Mouse (Mus musculus) retina, embryonic 14.5 days (tissue): Measurements from ENCODE around the gene Plekhg2.

Experiments used
- DNase-seq: peaks from one replicate; pipeline ENCODE4 v3.0.0-alpha.2; 2015; ENCODE audit warnings: low spot score

The Plekhg2 gene

DNA sequence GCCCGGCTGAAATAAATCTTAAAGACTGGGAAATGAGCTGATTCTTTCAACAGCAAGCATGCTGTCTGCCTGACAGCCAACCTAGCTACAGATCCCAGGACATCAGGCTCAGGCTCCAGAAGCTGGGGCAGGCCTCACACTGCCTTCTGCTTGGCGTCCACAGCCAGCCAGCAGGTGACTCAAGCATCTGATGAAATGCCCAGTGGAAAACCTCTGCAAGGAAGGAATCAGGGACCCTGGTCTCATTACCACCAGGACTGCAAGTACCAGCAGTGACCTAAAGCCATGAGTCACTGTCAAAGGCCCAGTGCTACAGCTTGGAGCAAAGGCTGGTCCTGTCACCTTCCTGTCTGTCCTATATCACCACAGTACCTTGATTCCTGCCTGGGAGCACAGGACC, 36.9 kb downstream of the Plekhg2 start:
- no peak for DNase-seq

DNA sequence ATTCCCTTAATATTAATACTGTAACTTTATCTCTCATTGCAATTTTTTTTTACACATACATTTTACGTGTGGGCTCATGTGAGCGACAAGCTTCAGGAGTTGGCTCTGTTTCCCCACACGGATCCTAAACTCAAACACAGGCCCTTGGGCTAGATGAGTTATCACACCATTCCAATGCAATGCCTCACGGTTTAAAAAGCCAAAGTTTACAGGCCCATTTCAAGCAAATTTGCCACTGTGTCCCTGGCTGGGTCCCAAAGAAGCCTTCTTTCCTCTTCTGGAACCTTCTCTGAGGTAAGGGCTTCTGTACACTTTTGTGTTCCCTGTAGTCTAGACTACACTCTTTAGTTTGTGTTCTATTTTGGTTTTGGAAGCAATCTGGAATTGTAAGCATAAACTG, 37.9 kb downstream of the Plekhg2 start:
- DNase-seq = no peak

DNA sequence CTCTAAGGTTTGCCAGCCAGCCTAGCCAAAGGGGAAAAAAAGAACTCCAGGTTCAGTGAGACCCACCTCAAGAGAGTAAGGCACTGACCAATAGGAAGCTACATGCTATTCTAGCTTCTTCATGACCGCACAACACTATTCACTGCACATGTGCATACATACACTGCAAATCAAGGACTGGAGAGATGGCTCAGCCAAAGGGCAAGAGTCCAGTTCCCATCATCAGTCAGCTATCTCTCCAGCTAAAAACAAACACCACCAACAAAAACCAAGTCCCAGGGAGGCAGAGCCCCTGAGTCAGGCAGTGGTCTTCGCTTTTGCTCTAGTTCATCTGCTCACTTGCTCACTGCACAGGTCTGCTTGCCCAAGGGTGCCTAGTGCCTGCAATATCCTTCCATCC, 44.1 kb downstream of the Plekhg2 start:
- DNase-seq = no peak

DNA sequence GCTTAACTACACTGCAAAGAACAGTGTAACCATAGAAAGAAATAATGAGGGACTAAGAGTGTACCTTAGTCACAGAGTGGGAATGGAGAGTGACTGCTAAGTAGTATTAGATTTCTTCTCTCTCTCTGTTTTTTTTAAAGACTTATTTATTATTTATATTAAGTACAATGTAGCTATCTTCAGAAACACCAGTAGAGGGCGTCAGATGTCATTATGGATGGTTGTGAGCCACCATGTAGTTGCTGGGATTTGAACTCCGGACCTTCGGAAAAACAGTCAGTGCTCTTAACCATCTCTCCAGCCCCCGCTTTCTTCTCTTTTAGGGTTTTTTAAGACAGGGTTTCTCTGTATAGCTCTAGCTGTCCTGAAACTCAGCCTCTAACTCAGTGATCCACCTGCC, 45.9 kb downstream of the Plekhg2 start:
- DNase-seq = peak; percentile 31

DNA sequence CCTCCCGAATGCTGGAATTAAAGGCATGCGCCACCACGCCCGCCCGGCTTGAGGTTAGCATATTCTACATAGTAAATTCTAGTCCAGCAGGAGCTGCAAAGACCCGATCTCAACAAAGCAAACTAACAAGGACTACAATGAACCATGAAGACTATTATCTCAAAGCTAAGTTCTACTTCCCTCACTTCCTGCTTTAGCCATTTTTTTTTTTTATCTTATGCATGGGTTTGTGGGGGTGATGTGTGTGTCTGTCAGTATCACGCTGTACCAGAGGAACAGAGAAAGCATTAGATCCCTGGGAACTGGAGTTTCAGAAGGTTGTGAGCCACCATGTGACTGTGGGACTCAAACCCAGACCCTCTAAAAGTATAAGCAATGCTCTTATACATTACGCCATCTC, 47.1 kb downstream of the Plekhg2 start:
- no peak for DNase-seq

DNA sequence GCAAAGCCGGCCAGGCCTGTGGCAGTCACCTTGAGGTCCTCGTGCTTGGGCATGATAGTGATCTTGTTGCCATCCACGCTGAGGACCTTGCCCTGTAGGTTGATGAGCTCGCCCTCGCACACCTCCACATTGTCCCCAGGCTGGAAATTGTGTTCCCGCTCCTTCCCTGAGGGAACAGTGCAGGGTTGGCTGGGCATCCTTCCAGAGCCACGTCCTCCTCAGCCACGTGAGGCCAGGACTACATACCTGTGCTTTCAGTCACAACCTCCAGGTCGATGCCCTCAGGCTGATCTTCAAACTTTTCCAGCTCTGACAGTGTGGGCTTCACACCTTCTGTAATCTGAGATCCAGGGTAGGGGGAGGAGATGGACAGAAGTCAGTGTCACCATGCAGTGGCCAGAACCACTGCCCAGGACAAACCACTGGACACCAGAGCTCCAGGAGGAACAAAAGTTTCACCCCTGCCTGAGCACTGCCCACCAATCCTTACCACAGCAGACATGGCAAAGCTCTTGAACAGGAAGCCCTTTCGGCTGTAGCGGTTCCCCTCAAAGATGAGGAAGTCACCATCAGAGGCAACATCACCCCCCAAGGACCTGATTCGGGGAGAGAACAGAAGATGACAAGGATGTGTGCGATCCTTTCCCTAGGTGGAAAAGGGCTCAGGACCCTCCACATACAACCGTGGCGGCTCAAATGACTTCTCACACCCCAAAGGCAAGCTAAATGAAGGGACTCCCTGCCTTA, 50.3 kb downstream of the Plekhg2 start:
- DNase-seq = no peak

DNA sequence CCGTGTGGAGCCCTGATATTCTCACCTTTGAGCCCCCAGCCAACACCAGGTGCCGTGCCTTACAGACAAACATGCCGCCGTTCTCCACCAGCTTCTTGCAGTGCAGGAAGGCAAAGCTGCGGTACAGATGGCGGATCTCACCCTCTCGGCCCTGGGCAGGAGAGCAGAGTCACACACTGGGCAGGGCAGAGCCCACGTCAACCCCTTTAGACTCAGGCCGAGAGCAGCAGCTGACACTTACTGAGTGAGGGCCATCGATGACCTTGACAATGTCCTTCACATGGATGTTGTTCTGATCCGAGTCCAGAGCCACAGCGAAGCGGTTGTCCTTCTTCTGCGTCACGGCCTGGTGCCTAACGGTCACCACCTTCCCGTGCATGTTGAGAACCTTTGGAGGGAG, 53.7 kb downstream of the Plekhg2 start:
- no peak for DNase-seq

DNA sequence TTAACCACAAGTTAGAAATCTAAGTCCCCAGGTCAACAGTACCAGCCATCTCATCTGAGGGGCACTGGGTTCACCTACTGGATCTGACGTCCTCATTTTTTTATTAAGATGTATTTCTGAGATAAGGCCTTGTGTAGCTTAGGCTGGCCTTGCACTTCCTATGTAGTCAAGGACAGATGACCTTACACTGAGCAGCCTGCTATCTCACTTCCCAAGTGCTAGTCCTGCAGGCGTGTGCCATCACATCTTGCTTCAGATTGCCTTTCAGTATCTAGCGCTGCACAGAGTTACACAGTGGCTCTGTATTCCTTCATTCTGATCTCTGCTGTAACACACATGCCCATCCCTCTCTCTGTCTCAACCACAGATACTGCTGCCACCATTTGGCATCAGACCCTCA, 54.4 kb downstream of the Plekhg2 start:
- no peak for DNase-seq

DNA sequence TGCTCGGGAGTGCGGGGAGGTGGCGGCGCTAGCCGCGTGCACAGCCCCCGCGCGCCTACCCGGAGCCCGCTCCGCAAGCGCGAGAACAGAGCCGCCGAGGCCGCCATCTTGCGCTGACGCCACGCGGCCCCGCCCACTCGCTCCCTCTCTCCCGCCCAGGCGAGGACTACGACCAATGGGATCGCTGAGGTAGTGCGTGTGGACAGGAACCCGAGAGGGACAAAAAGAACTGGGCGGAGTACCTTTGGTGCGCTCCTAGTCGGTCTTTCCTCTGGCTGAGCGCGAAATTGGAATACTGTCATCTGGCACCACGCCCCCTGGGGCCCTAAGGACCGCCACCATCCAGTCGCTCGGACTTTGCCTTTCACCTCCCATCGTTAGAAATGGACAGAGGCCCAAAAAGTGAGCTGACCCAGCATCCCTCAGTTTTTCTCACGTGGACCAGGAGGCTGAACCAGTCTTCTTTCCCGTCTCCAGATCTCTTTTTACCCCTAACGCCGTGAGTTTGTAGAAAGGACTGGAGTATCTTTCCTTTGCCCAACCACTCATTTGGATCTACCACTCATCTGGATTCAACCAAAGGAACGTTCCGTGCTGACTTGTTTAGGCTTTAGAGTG, 60.4 kb downstream of the Plekhg2 start, which contains the start of gene Timm50:
Gene Timm50 (minus strand): TSS at position 147 of the 618 bp plus-strand sequence.
- DNase-seq = peak; percentile 99

DNA sequence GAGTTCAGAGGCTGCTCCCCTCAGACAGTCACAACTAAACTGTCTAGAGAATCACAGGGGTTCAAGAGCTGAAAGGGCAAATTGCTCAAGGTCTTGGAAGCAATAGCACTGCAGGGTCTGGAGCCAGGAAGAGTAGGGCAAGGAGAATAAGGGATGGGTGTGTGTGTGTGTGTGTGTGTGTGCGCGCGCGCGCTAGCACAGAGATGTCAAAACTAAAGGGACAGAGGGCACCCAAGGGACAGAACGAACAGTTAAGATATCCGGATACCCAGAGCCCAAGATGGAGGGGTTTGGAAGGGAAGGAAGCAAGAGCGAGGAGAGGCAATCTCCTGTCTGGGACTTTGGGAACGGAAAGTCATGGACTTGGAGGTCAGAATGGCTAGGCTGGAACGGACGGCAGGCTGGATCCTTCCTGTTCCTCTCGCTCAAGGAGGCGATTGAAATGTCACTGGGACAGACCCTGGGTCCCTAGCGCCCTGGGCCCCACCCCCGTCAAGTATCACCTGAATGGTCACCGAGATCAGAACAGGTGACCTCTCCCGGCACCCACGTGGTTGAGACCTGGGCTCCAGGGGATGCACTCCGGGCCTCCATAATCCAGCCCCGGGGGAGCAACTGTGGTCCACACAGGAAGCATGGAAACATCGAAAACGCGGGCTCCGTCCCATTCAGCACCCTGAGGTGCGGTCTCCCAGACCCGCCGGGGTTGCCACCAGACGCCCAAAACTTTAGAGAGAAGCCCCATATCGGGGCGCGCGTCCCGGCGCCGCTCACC, 61.1 kb downstream of the Plekhg2 start:
- DNase-seq = peak; percentile 15

DNA sequence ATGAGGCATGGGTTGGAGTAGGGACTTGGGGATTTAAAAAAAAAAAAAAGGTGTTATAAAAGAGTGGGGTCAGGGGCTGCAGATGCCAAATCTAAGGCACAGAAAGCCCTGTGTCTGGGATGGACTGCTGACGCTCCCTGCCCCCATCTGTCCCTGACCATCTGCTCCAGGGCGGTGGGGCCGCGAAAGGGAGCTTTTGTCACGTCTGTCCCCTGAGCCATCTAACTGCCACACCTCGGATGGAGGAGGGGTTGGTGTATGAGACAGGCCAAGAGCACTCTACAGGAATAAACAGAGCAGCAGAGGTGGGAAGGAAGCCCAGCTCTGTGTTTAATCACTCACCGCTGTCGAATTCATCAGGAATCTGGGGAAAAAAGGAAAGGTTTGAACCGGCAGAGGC, 62.7 kb downstream of the Plekhg2 start:
- DNase-seq = peak; percentile 57
